Mouse (Mus musculus) hindbrain, embryonic 12.5 days (tissue): ENCODE data around the gene Tpx2. TPM values are rescaled to one million over a fixed set of nuclear protein-coding genes. Genes with fewer than 3 reads are reported as not detected.

Source experiments
- ATAC-seq: fragments of 200-750 bp; cut with Nextera tagmentation; 2 replicates; pipeline ENCODE4 v1.8.0; 2017; ENCODE audit warnings: moderate TSS enrichment; ENCODE audit not compliant: low FRiP score
- H3K27ac ChIP-seq: fragments of 300-500 bp; sonication (generic); 2 replicates; pipeline ENCODE4 v1.5.1; 2016; ENCODE audit warnings: mild to moderate bottlenecking
- H3K27me3 ChIP-seq: fragments of 300-500 bp; sonication (generic); 2 replicates; pipeline ENCODE4 v1.6.1; 2016; ENCODE audit warnings: mild to moderate bottlenecking
- H3K36me3 ChIP-seq: fragments of 300-500 bp; sonication (generic); 2 replicates; pipeline ENCODE4 v1.6.1; 2016; ENCODE audit warnings: mild to moderate bottlenecking
- H3K4me1 ChIP-seq: fragments of 300-500 bp; sonication (generic); 2 replicates; pipeline ENCODE4 v1.6.1; 2016
- H3K4me2 ChIP-seq: fragments of 300-500 bp; sonication (generic); replicated peaks from 2 replicates; pipeline ENCODE4 v1.6.1; 2016; ENCODE audit warnings: mild to moderate bottlenecking
- H3K4me3 ChIP-seq: fragments of 300-500 bp; sonication (generic); 2 replicates; pipeline ENCODE4 v1.5.1; 2016; ENCODE audit warnings: mild to moderate bottlenecking
- H3K9ac ChIP-seq: fragments of 300-500 bp; sonication (generic); 2 replicates; pipeline ENCODE4 v1.6.1; 2016; ENCODE audit warnings: mild to moderate bottlenecking, moderate library complexity
- H3K9me3 ChIP-seq: fragments of 300-500 bp; sonication (generic); replicated peaks from 2 replicates; pipeline ENCODE4 v1.6.1; 2016; ENCODE audit warnings: mild to moderate bottlenecking
- WGBS: fragments of 180-500 bp; shearing (Covaris S2); methylation state at CpG from one replicate; pipeline ENCODE4 v1.1.7; 2016; 5-methylcytosine and 5-hydroxymethylcytosine counted together
- polyA plus RNA-seq: library from polyadenylated mRNA; unstranded; fragments of >200 nt; fragmentation: Nextera tagmentation; extraction: Ambion mirVana; gene quantifications from 2 replicates; pipeline ENCODE4 v1.2.1, GENCODE M21; 2016

The Tpx2 gene
- polyA plus RNA-seq, 1 experiment from 2014 or later: 81.5 TPM

GRCm38 (mm10) chr2:152911031-152911430, 63.3 kb downstream of the Tpx2 start, which contains the start of gene Mylk2:
Mylk2 (plus strand) TSS chr2:152911352.
- WGBS: 23% methylated on average over 12 of the region's 12 CpGs
- Histone ChIP-seq H3K4me1 (peaks cover 20% of the 10 kb centered on the region), H3K27ac (no peak within 1 kb of the TSS), H3K4me2 (no peak within 1 kb of the TSS), H3K9ac (no peak within 1 kb of the TSS), H3K36me3 (no peaks in the 10 kb centered on the region), H3K4me3 (no peak within 1 kb of the TSS), H3K9me3 (no peaks in the 10 kb centered on the region), H3K27me3 (peaks cover 45% of the 10 kb centered on the region)
- ATAC-seq: no peak

GRCm38 (mm10) chr2:152911432-152911831, 63.7 kb downstream of the Tpx2 start:
- H3K27ac ChIP-seq: no peak overlapping the region
- no peak overlapping the region for H3K4me3 ChIP-seq
- no peak overlapping the region for H3K4me2 ChIP-seq
- peaks cover 45% of the 10 kb centered on the region for H3K27me3 ChIP-seq
- ATAC-seq: no peak
- no peaks in the 10 kb centered on the region for H3K36me3 ChIP-seq
- no peak overlapping the region for H3K9ac ChIP-seq
- H3K9me3 ChIP-seq: no peaks in the 10 kb centered on the region
- WGBS: 37% methylated on average over 6 of the region's 6 CpGs
- peaks cover 18% of the 10 kb centered on the region for H3K4me1 ChIP-seq

- H3K27me3 ChIP-seq: peaks cover 51% of the 10 kb centered on the region
- ATAC-seq: no peak
- H3K36me3 ChIP-seq: no peaks in the 10 kb centered on the region
- peaks cover 8% of the 10 kb centered on the region; the same call in 1 of the 2 replicates for H3K4me1 ChIP-seq
- 47% methylated on average over 7 of the region's 7 CpGs for WGBS
- no peak overlapping the region for H3K4me3 ChIP-seq
- H3K9me3 ChIP-seq: no peaks in the 10 kb centered on the region
- no peak overlapping the region for H3K27ac ChIP-seq
- H3K4me2 ChIP-seq: no peak overlapping the region
- no peak overlapping the region for H3K9ac ChIP-seq
Observed at GRCm38 (mm10) chr2:152913471-152913870, 65.7 kb downstream of the Tpx2 start.

- Histone ChIP-seq H3K27ac (no peak overlapping the region), H3K9ac (0 out of 2 replicates have a peak overlapping the region, but pooled peaks have one; percentile 6), H3K36me3 (no peaks in the 10 kb centered on the region), H3K27me3 (peaks cover 51% of the 10 kb centered on the region), H3K9me3 (no peaks in the 10 kb centered on the region), H3K4me3 (0 out of 2 replicates have a peak overlapping the region, but pooled peaks have one; percentile 1), H3K4me1 (peaks cover 8% of the 10 kb centered on the region; the same call in 1 of the 2 replicates), H3K4me2 (peak overlapping the region; percentile 36)
- ATAC-seq: peak; percentile 72
- WGBS: 4% methylated on average over 18 of the region's 18 CpGs
Observed at GRCm38 (mm10) chr2:152914310-152915120, 66.8 kb downstream of the Tpx2 start.

GRCm38 (mm10) chr2:152915453-152915852, 67.7 kb downstream of the Tpx2 start:
- H3K4me3 ChIP-seq: no peak overlapping the region
- no peak overlapping the region for H3K27ac ChIP-seq
- H3K9me3 ChIP-seq: no peaks in the 10 kb centered on the region
- H3K27me3 ChIP-seq: peaks cover 49% of the 10 kb centered on the region
- ATAC-seq: no peak
- no peak overlapping the region for H3K9ac ChIP-seq
- no peaks in the 10 kb centered on the region for H3K36me3 ChIP-seq
- WGBS: 76% methylated on average over 4 of the region's 4 CpGs
- H3K4me1 ChIP-seq: peaks cover 8% of the 10 kb centered on the region; the same call in 1 of the 2 replicates
- H3K4me2 ChIP-seq: no peak overlapping the region

- Histone ChIP-seq H3K4me1 (peaks cover 8% of the 10 kb centered on the region; the same call in 1 of the 2 replicates), H3K27me3 (peaks cover 42% of the 10 kb centered on the region), H3K4me3 (no peak overlapping the region), H3K27ac (no peak overlapping the region), H3K9me3 (no peaks in the 10 kb centered on the region), H3K9ac (no peak overlapping the region), H3K4me2 (no peak overlapping the region), H3K36me3 (no peaks in the 10 kb centered on the region)
- WGBS: 55% methylated on average over 5 of the region's 5 CpGs
- no peak for ATAC-seq
Observed at GRCm38 (mm10) chr2:152916111-152916510, 68.3 kb downstream of the Tpx2 start.

GRCm38 (mm10) chr2:152917671-152918070, 69.9 kb downstream of the Tpx2 start:
- Histone ChIP-seq H3K36me3 (no peaks in the 10 kb centered on the region), H3K4me2 (no peak overlapping the region), H3K9ac (no peak overlapping the region), H3K27ac (no peak overlapping the region), H3K4me1 (peaks cover 15% of the 10 kb centered on the region), H3K27me3 (peaks cover 26% of the 10 kb centered on the region), H3K4me3 (no peak overlapping the region), H3K9me3 (no peaks in the 10 kb centered on the region)
- ATAC-seq: no peak
- 61% methylated on average over 9 of the region's 9 CpGs for WGBS

GRCm38 (mm10) chr2:152922376-152922775, 74.6 kb downstream of the Tpx2 start:
- WGBS: 29% methylated on average over 7 of the region's 7 CpGs
- Histone ChIP-seq H3K4me3 (no peak overlapping the region), H3K27ac (no peak overlapping the region), H3K9ac (no peak overlapping the region), H3K27me3 (peaks cover under 1% of the 10 kb centered on the region; the same call in 1 of the 2 replicates), H3K4me1 (peaks cover 31% of the 10 kb centered on the region), H3K9me3 (no peaks in the 10 kb centered on the region), H3K36me3 (no peaks in the 10 kb centered on the region), H3K4me2 (no peak overlapping the region)
- ATAC-seq: 0 out of 2 replicates have a peak, but pooled peaks have one; percentile 23

GRCm38 (mm10) chr2:152923621-152924020, 75.9 kb downstream of the Tpx2 start:
- no peak overlapping the region for H3K4me3 ChIP-seq
- no peaks in the 10 kb centered on the region for H3K27me3 ChIP-seq
- H3K36me3 ChIP-seq: no peaks in the 10 kb centered on the region
- no peak for ATAC-seq
- peaks cover 29% of the 10 kb centered on the region for H3K4me1 ChIP-seq
- no peak overlapping the region for H3K27ac ChIP-seq
- H3K4me2 ChIP-seq: no peak overlapping the region
- no peak overlapping the region for H3K9ac ChIP-seq
- H3K9me3 ChIP-seq: no peaks in the 10 kb centered on the region
- 44% methylated on average over 3 of the region's 3 CpGs for WGBS

GRCm38 (mm10) chr2:152924128-152924527, 76.4 kb downstream of the Tpx2 start:
- 45% methylated on average over 8 of the region's 8 CpGs for WGBS
- no peak overlapping the region for H3K4me3 ChIP-seq
- peaks cover 29% of the 10 kb centered on the region for H3K4me1 ChIP-seq
- no peak overlapping the region for H3K27ac ChIP-seq
- no peak overlapping the region for H3K4me2 ChIP-seq
- ATAC-seq: no peak
- no peak overlapping the region for H3K9ac ChIP-seq
- no peaks in the 10 kb centered on the region for H3K27me3 ChIP-seq
- H3K9me3 ChIP-seq: no peaks in the 10 kb centered on the region
- no peaks in the 10 kb centered on the region for H3K36me3 ChIP-seq

- no peak overlapping the region for H3K27ac ChIP-seq
Observed at GRCm38 (mm10) chr2:152924543-152924942, 76.8 kb downstream of the Tpx2 start.

GRCm38 (mm10) chr2:152925189-152925872, 77.6 kb downstream of the Tpx2 start:
- H3K9ac ChIP-seq: no peak overlapping the region
- peaks cover 5% of the 10 kb centered on the region; the same call in 1 of the 2 replicates for H3K27me3 ChIP-seq
- no peak for ATAC-seq
- H3K4me2 ChIP-seq: no peak overlapping the region
- no peaks in the 10 kb centered on the region for H3K9me3 ChIP-seq
- H3K4me1 ChIP-seq: peaks cover 34% of the 10 kb centered on the region
- H3K36me3 ChIP-seq: no peaks in the 10 kb centered on the region
- no peak overlapping the region for H3K4me3 ChIP-seq
- H3K27ac ChIP-seq: 0 out of 2 replicates have a peak overlapping the region, but pooled peaks have one; percentile 18
- WGBS: 62% methylated on average over 11 of the region's 11 CpGs

More at GRCm38 (mm10) chr2:152924543-152924942, 76.8 kb downstream of the Tpx2 start:
- H3K4me1 ChIP-seq: peaks cover 29% of the 10 kb centered on the region
- H3K27me3 ChIP-seq: no peaks in the 10 kb centered on the region
- ATAC-seq: no peak
- H3K9me3 ChIP-seq: no peaks in the 10 kb centered on the region
- 84% methylated on average over 5 of the region's 5 CpGs for WGBS
- no peak overlapping the region for H3K9ac ChIP-seq
- H3K36me3 ChIP-seq: no peaks in the 10 kb centered on the region
- H3K4me2 ChIP-seq: no peak overlapping the region
- H3K4me3 ChIP-seq: no peak overlapping the region
